Mouse (Mus musculus): ENCODE results near the gene Snrpd3. TPM values are rescaled to one million over a fixed set of nuclear protein-coding genes. Genes with fewer than 3 reads are reported as not detected.

The Snrpd3 gene
- polyA plus RNA-seq (2021; fragmentation: Nextera tagmentation) = 84.9 and 85.0 TPM in 2 replicates
- long read RNA-seq, experiment 1, transcript Snrpd3-201 (4 exons, 3,036 nt) = major isoform, 7 of 28 reads
- long read RNA-seq, experiment 1, partial matches to known transcripts = 15 of 28 reads
- long read RNA-seq, experiment 1, other reads (novel, unspliced or antisense) = 5 of 28 reads
- long read RNA-seq, experiment 2, transcript Snrpd3-202 (2 exons, 665 nt) = major isoform, 9 of 22 reads
- long read RNA-seq, experiment 2, transcript Snrpd3-201 (4 exons, 3,036 nt) = minor isoform, 8 of 22 reads
- long read RNA-seq, experiment 2, partial matches to known transcripts = 4 of 22 reads
- long read RNA-seq, experiment 2, other reads (novel, unspliced or antisense) = 1 of 22 reads

DNA sequence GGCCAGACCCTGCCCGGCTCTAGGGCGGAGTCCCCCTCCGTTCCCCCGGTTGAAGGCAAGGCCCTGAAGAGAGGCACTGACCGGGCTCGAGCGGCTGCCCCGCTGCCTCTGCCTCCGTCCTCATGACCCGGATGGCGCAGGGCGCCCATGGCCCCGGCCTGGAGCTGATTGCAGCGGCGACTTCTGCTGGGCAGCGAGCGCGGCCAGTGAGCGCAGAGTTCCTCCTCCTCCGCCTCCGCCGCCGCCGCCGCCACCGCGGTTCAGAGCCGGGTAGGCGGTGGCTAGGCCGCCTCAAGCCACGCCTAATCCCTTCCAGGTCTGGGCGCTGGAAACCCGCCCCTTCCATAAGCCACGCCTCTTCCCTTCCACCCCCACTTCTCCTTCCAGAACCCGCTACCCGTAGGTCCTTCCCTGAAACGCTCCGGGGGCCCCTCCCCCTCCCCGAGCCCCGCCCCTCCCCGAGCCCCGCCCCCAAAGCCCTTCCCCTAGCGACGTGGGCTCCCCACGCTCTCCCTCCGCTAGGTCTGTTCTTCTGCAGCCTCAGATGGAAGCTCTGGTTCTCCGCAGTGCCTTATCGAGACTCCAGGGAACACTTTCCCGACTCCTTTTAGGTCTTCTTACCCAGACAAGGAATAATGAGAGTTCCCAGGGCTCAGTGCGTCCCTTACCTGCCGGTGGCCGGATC, at the start of gene Snrpd3:
TSS of gene Snrpd3 (plus strand) at position 479 of the 685 bp plus-strand sequence.

DNA sequence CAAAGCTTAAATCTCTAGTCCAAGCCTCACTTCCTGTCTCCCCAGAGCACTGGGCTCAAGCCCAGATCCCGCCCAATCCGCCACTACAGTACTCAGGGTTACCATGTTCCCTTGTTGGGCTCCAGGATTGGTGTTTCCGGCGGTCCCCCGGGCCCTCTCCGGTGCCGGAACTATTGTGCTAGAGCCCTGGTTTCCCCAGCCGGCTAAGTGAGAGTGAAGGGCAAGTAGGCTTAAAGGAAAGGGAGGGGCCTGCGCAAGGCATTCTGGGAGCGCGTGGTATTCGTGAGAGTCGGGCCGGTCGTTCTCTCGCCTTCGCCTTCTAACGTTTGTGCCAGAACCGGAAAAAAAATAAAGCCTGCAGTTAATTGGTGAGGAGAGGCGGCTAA, 400 bp downstream of the Snrpd3 start, which contains the start of gene Gucd1:
TSS of gene Gucd1 (minus strand) at position 215 of the 386 bp plus-strand sequence.

GRCm38 (mm10) chr10:75559676-75560548, 42.6 kb downstream of the Snrpd3 start, which contains the start of gene Lrrc75b:
TSS of gene Lrrc75b (minus strand) at chr10:75560330.

GRCm38 (mm10) chr10:75561071-75561654, 43.8 kb downstream of the Snrpd3 start, which contains the start of gene Ggt1:
TSS of gene Ggt1 (plus strand) at chr10:75561604.

Other genes starting within 250 kb of the Snrpd3 start
- gene Adora2a, start 200.7 kb upstream of the Snrpd3 start, polyA plus RNA-seq (2021; fragmentation: Nextera tagmentation) = 2.0 and 2.5 TPM in 2 replicates
- gene Upb1, start 116.4 kb upstream of the Snrpd3 start, polyA plus RNA-seq (2021; fragmentation: Nextera tagmentation) = 0.08 and 0.63 TPM in 2 replicates
- 6.4 and 6.5 TPM in 2 replicates for gene Gucd1, start 421 bp downstream of the Snrpd3 start, polyA plus RNA-seq (2021; fragmentation: Nextera tagmentation)
- 1.3 and 1.7 TPM in 2 replicates for gene Lrrc75b, start 42.8 kb downstream of the Snrpd3 start, polyA plus RNA-seq (2021; fragmentation: Nextera tagmentation)
- 2.2 and 2.7 TPM in 2 replicates for gene Ggt1, start 44.1 kb downstream of the Snrpd3 start, polyA plus RNA-seq (2021; fragmentation: Nextera tagmentation)
- gene Ggt5, start 71.8 kb downstream of the Snrpd3 start, polyA plus RNA-seq (2021; fragmentation: Nextera tagmentation) = 0.77 and 1.4 TPM in 2 replicates
- gene Susd2, start 126.5 kb downstream of the Snrpd3 start, polyA plus RNA-seq (2021; fragmentation: Nextera tagmentation) = 0.92 and 1.4 TPM in 2 replicates
- 15.1 and 22.2 TPM in 2 replicates for gene Cabin1, start 246.8 kb downstream of the Snrpd3 start, polyA plus RNA-seq (2021; fragmentation: Nextera tagmentation)

All from layer of hippocampus, adult 6 months (tissue).